Mouse (Mus musculus) testis, adult 2 months (tissue): Measurements from ENCODE around the gene Patj. TPM values are rescaled to one million over a fixed set of nuclear protein-coding genes. Genes with fewer than 3 reads are reported as not detected.

Experiments used
- H3K27ac ChIP-seq: fragments of 200-500 bp; 2 replicates; pipeline ENCODE4 v1.5.1; 2012; ENCODE audit warnings: low read depth, low read length; ENCODE audit not compliant: control insufficient read depth, insufficient read depth
- H3K27me3 ChIP-seq: fragments of 200-500 bp; 2 replicates; pipeline ENCODE4 v1.6.1; 2012; ENCODE audit warnings: mild to moderate bottlenecking, low read length, moderate library complexity; ENCODE audit not compliant: control insufficient read depth, insufficient read depth
- H3K36me3 ChIP-seq: fragments of 200-500 bp; 2 replicates; pipeline ENCODE4 v1.6.1; 2012; ENCODE audit warnings: mild to moderate bottlenecking, low read length; ENCODE audit not compliant: control insufficient read depth, insufficient read depth
- H3K4me1 ChIP-seq: fragments of 200-500 bp; 2 replicates; pipeline ENCODE4 v1.6.1; 2012; ENCODE audit warnings: low read length; ENCODE audit not compliant: control insufficient read depth, insufficient read depth
- H3K4me3 ChIP-seq: fragments of 200-500 bp; 2 replicates; pipeline ENCODE4 v1.5.1; 2012; ENCODE audit warnings: low read depth, mild to moderate bottlenecking, low read length, moderate library complexity, mixed read lengths; ENCODE audit not compliant: control insufficient read depth
- CTCF ChIP-seq: fragments of 200-500 bp; IDR thresholded peaks from 2 replicates; pipeline ENCODE4 v1.5.1; 2012; ENCODE audit warnings: low read depth, mild to moderate bottlenecking, inconsistent platforms, low read length, moderate library complexity; ENCODE audit not compliant: control insufficient read depth, insufficient read depth, insufficient replicate concordance
- POLR2A ChIP-seq: fragments of 200-500 bp; IDR thresholded peaks from 2 replicates; pipeline ENCODE4 v1.6.1; 2012; ENCODE audit warnings: low read depth, mild to moderate bottlenecking, inconsistent platforms, low read length, moderate library complexity; ENCODE audit not compliant: control insufficient read depth
- polyA plus RNA-seq: library from polyadenylated mRNA; depleted of rRNA; stranded (reverse); fragments of >200 nt; gene quantifications from 2 replicates; pipeline ENCODE4 v1.2.3, GENCODE M21; 2012

Patj gene
- polyA plus RNA-seq, 1 experiment, result 5.9 TPM

DNA sequence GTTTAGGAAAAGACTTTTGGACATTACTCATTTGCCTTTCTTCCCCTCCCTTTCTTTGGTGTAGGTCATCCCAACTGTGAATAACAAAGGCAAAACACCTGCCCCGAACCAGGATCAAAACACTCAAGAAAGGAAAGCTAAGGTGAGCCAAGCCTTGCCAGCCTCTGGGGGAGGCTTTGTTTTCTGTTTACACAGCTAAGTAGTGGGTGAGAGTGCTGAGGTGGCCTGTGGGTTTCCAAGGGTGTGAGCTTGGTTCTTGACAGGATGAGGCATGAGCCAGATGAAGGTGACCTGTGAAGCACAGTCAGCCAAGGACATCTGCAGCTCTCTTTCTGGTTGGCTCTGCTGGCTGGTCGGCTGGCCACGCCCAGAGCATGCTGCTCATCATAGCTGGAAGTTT is 139.9 kb downstream of the Patj start:
- no peak overlapping the region for H3K27ac ChIP-seq
- H3K27me3 ChIP-seq, result no peaks in the 10 kb centered on the region
- TF ChIP-seq POLR2A, result no peak
- no peak for TF ChIP-seq CTCF
- H3K36me3 ChIP-seq, result no peaks in the 10 kb centered on the region
- no peaks in the 10 kb centered on the region for H3K4me1 ChIP-seq
- H3K4me3 ChIP-seq, result no peak overlapping the region

DNA sequence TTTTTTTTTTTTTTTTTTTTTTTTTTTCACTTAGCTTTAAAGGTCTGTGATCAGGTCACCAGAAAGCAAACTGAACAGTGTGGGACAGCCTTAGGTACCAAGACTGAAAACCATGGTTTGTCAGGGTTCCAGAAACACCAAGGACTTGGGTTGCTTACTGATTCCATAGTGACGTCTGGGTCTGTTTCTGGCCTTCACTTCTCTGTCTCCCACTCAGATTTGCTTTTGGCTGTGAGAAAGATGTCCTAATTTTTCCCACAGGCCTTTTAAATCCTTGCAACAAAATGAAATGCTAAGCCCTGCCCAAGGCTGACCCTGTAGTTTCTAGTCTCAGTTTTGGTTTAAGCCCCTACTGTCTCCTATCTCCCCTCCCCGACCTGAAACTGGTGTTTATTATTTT is 146.0 kb downstream of the Patj start:
- no peak for TF ChIP-seq POLR2A
- TF ChIP-seq CTCF, result no peak
- H3K36me3 ChIP-seq, result no peaks in the 10 kb centered on the region

DNA sequence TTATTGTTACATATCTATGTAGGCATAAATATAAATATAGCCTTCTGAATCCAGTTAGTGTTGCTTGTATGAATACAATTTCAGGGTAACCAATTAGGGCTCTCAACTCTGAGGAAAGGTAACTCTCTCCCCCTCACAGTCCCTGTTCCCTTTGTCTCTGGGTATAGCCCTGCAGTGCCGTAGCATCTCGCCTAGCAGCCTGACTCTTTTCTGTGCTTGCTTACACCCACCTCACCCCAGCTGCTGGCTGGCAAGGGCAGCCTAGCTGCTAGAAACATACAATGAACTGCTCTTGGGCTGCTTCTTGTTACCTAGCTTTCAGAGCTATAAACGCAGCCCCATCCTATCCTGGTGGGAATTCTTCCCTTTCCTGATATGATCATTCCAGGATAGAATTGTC is 147.4 kb downstream of the Patj start:
- H3K4me3 ChIP-seq, result no peak overlapping the region
- no peak overlapping the region for H3K27ac ChIP-seq
- no peak for TF ChIP-seq CTCF
- no peak for TF ChIP-seq POLR2A
- no peaks in the 10 kb centered on the region for H3K27me3 ChIP-seq
- H3K36me3 ChIP-seq, result no peaks in the 10 kb centered on the region
- no peaks in the 10 kb centered on the region for H3K4me1 ChIP-seq

More for the DNA sequence above, 146.0 kb downstream of the Patj start:
- H3K27ac ChIP-seq, result no peak overlapping the region
- H3K4me3 ChIP-seq, result no peak overlapping the region
- H3K4me1 ChIP-seq, result no peaks in the 10 kb centered on the region
- H3K27me3 ChIP-seq, result no peaks in the 10 kb centered on the region

DNA sequence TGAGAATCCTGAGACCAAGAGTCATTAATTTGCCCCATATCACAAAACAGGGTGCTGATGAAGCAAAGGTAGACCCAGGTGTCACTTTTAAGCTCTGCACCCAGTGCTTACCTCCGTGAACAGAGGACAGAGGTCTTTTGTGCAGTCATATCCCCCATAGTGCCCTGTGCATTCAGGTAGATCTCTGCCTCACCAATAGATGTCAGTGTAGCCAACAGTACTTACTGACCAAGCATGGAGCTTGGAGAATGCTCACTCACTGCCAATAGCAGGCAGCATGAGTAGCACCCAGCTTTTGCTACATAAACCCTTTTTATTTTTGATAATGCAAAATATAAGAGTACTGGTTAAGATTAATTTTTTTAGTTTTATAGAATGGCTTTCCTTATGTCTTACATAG is 149.8 kb downstream of the Patj start:
- Histone ChIP-seq H3K4me3 (no peak overlapping the region), H3K27ac (no peak overlapping the region), H3K27me3 (no peaks in the 10 kb centered on the region)

DNA sequence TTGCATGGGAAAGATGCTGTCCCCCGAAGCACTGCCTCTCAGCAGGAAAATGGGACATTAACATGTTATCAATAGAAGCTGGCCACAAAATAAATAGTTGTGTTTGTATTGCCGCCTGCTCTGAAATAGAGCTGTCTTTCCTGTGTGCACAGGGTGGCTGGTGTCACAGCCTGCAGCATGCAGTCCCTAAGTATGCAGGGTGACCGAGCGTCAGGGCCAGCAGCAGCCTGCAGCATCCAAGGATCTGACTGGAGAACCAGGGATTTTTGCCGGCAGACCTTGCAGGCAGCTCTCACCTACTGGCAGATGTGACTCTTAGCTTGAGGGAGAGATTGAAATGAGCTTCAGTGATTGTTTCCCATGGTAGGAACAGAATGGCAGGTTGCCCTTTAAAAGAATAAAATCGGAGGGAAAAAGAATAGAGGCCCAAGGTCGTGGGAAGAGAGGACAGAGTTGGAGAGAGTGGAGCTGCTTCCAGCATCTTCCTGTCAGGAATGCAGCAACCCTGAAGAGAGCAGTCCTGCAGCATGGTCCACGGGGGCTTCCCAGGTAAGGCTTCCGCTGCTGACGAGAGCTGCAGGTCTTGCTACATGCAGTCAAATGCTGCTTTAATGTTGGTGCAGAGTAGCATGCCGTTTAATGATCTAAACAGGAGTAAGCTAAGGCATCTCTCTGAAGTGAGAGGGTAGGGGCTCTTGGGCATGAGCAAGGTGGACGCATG is 151.0 kb downstream of the Patj start:
- no peak overlapping the region for H3K27ac ChIP-seq
- no peaks in the 10 kb centered on the region for H3K4me1 ChIP-seq
- no peak for TF ChIP-seq CTCF
- TF ChIP-seq POLR2A, result no peak
- H3K27me3 ChIP-seq, result no peaks in the 10 kb centered on the region
- no peak overlapping the region for H3K4me3 ChIP-seq
- no peaks in the 10 kb centered on the region for H3K36me3 ChIP-seq

More for the DNA sequence above, 149.8 kb downstream of the Patj start:
- H3K4me1 ChIP-seq, result no peaks in the 10 kb centered on the region
- H3K36me3 ChIP-seq, result no peaks in the 10 kb centered on the region
- TF ChIP-seq POLR2A, result no peak
- no peak for TF ChIP-seq CTCF

DNA sequence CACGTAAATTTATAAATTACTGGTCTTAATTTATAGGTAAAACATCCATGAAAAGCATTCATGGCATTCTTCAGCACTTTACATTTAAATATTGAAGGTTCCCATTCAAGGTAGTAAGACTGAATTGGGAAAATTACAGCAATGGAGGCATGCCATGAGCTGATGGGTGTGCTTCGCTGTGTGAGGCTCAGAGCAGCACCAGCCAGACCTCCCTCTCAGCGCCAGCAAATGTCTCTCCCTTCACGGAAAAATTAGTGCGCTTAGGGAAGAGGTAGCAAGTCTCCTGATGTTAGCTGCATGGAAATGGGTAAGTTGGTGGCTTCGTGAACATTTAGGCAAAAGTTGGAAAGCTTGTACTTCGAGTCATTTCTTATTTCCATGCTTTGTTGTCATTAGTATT is 153.9 kb downstream of the Patj start:
- Histone ChIP-seq H3K4me3 (no peak overlapping the region), H3K27ac (no peak overlapping the region), H3K4me1 (no peaks in the 10 kb centered on the region), H3K27me3 (no peaks in the 10 kb centered on the region), H3K36me3 (no peaks in the 10 kb centered on the region)
- no peak for TF ChIP-seq POLR2A
- no peak for TF ChIP-seq CTCF

DNA sequence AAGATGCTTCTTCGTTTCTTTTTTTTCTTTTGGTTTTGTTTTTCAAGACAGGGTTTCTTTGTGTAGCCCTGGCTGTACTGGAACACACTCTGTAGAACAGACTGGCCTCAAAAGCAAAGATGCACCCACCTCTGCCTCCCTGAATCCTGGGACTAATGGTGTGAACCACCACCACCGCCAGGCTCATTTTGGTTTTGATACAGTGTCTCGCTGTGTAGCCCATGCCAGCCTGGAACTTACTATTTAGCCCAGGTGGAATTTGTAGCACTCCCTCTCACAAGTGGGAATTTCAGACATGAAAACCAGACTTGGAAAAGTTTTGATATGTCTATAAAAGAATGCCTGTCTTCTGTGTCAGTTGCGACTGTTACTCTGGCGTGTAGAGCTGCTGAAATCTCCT is 154.5 kb downstream of the Patj start:
- TF ChIP-seq POLR2A (no peak), CTCF (no peak)
- Histone ChIP-seq H3K4me3 (no peak overlapping the region), H3K4me1 (no peaks in the 10 kb centered on the region), H3K27ac (no peak overlapping the region), H3K36me3 (no peaks in the 10 kb centered on the region), H3K27me3 (no peaks in the 10 kb centered on the region)
